Mouse (Mus musculus): ENCODE measurements around the gene Gpx1. TPM values are rescaled to one million over a fixed set of nuclear protein-coding genes. Genes with fewer than 3 reads are reported as not detected.

The Gpx1 gene
- polyA plus RNA-seq (2012; rRNA removed), result 258 and 294 TPM in 2 replicates

- peak within 1 kb of the TSS; percentile 87 for H3K27ac ChIP-seq (ENCODE audit: insufficient read depth, low read length)
- peaks cover 5% of the 10 kb centered on the region for H3K4me1 ChIP-seq (ENCODE audit: control insufficient read depth, insufficient read depth, low read length)
- peak; percentile 99 for TF ChIP-seq POLR2A (IDR thresholded peaks at IDR 0.05; ENCODE audit: extremely low read depth, insufficient read depth, low read length)
- TF ChIP-seq CTCF (IDR thresholded peaks at IDR 0.05; ENCODE audit: extremely low read depth, insufficient read depth, low read length), result no peak
- peak within 1 kb of the TSS; percentile 75 for H3K4me3 ChIP-seq (ENCODE audit: insufficient read depth, low read length)
Measured at GRCm38 (mm10) chr9:108338886-108339781, at the start of gene Gpx1. Gene Gpx1, plus strand, starts transcription at chr9:108338903.

- Histone ChIP-seq H3K4me3 (ENCODE audit: insufficient read depth, low read length) (peak overlapping the region; percentile 61; the same call in 1 of the 2 replicates), H3K27ac (ENCODE audit: insufficient read depth, low read length) (no peak overlapping the region), H3K4me1 (ENCODE audit: control insufficient read depth, insufficient read depth, low read length) (peaks cover 2% of the 10 kb centered on the region)
- TF ChIP-seq POLR2A (IDR thresholded peaks at IDR 0.05; ENCODE audit: extremely low read depth, insufficient read depth, low read length), result no peak
- TF ChIP-seq CTCF (IDR thresholded peaks at IDR 0.05; ENCODE audit: extremely low read depth, insufficient read depth, low read length), result no peak
Measured at GRCm38 (mm10) chr9:108289347-108289746, 49.4 kb upstream of the Gpx1 start.

GRCm38 (mm10) chr9:108290016-108290750 is 48.5 kb upstream of the Gpx1 start, which contains the start of gene Nicn1:
Gene Nicn1, plus strand, starts transcription at chr9:108290429.
- peak within 1 kb of the TSS; percentile 61 for H3K4me3 ChIP-seq (ENCODE audit: insufficient read depth, low read length)
- TF ChIP-seq CTCF (IDR thresholded peaks at IDR 0.05; ENCODE audit: extremely low read depth, insufficient read depth, low read length) (no peak), POLR2A (IDR thresholded peaks at IDR 0.05; ENCODE audit: extremely low read depth, insufficient read depth, low read length) (peak; percentile 59; the same call in 1 of the 2 replicates)
- peaks cover 2% of the 10 kb centered on the region for H3K4me1 ChIP-seq (ENCODE audit: control insufficient read depth, insufficient read depth, low read length)
- H3K27ac ChIP-seq (ENCODE audit: insufficient read depth, low read length), result 0 out of 2 replicates have a peak within 1 kb of the TSS, but pooled peaks have one; percentile 2

- peaks cover 2% of the 10 kb centered on the region for H3K4me1 ChIP-seq (ENCODE audit: control insufficient read depth, insufficient read depth, low read length)
- H3K4me3 ChIP-seq (ENCODE audit: insufficient read depth, low read length), result peak overlapping the region; percentile 61
- no peak overlapping the region for H3K27ac ChIP-seq (ENCODE audit: insufficient read depth, low read length)
- TF ChIP-seq POLR2A (IDR thresholded peaks at IDR 0.05; ENCODE audit: extremely low read depth, insufficient read depth, low read length), result no peak
- no peak for TF ChIP-seq CTCF (IDR thresholded peaks at IDR 0.05; ENCODE audit: extremely low read depth, insufficient read depth, low read length)
Measured at GRCm38 (mm10) chr9:108290773-108291172, 47.9 kb upstream of the Gpx1 start.

GRCm38 (mm10) chr9:108296453-108297355 is 42.0 kb upstream of the Gpx1 start, which contains the start of gene Amt:
Gene Amt, plus strand, starts transcription at chr9:108296853.
- Histone ChIP-seq H3K27ac (ENCODE audit: insufficient read depth, low read length) (0 out of 2 replicates have a peak within 1 kb of the TSS, but pooled peaks have one; percentile 8), H3K4me3 (ENCODE audit: insufficient read depth, low read length) (peak within 1 kb of the TSS; percentile 38), H3K4me1 (ENCODE audit: control insufficient read depth, insufficient read depth, low read length) (no peaks in the 10 kb centered on the region)
- TF ChIP-seq CTCF (IDR thresholded peaks at IDR 0.05; ENCODE audit: extremely low read depth, insufficient read depth, low read length) (no peak), POLR2A (IDR thresholded peaks at IDR 0.05; ENCODE audit: extremely low read depth, insufficient read depth, low read length) (peak; percentile 34; the same call in 1 of the 2 replicates)

- no peak for TF ChIP-seq POLR2A (IDR thresholded peaks at IDR 0.05; ENCODE audit: extremely low read depth, insufficient read depth, low read length)
- TF ChIP-seq CTCF (IDR thresholded peaks at IDR 0.05; ENCODE audit: extremely low read depth, insufficient read depth, low read length), result no peak
Measured at GRCm38 (mm10) chr9:108301853-108302252, 36.9 kb upstream of the Gpx1 start.

GRCm38 (mm10) chr9:108304716-108305115 is 34.0 kb upstream of the Gpx1 start:
- no peak overlapping the region for H3K27ac ChIP-seq (ENCODE audit: insufficient read depth, low read length)
- H3K4me1 ChIP-seq (ENCODE audit: control insufficient read depth, insufficient read depth, low read length), result peaks cover 3% of the 10 kb centered on the region; the same call in 1 of the 2 replicates
- peak overlapping the region; percentile 70; the same call in 1 of the 2 replicates for H3K4me3 ChIP-seq (ENCODE audit: insufficient read depth, low read length)
- TF ChIP-seq CTCF (IDR thresholded peaks at IDR 0.05; ENCODE audit: extremely low read depth, insufficient read depth, low read length) (no peak), POLR2A (IDR thresholded peaks at IDR 0.05; ENCODE audit: extremely low read depth, insufficient read depth, low read length) (no peak)

More at GRCm38 (mm10) chr9:108301853-108302252, 36.9 kb upstream of the Gpx1 start:
- Histone ChIP-seq H3K4me3 (ENCODE audit: insufficient read depth, low read length) (no peak overlapping the region), H3K27ac (ENCODE audit: insufficient read depth, low read length) (no peak overlapping the region), H3K4me1 (ENCODE audit: control insufficient read depth, insufficient read depth, low read length) (peaks cover 3% of the 10 kb centered on the region; the same call in 1 of the 2 replicates)

- Histone ChIP-seq H3K4me1 (ENCODE audit: control insufficient read depth, insufficient read depth, low read length) (peaks cover 3% of the 10 kb centered on the region; the same call in 1 of the 2 replicates), H3K4me3 (ENCODE audit: insufficient read depth, low read length) (peak overlapping the region; percentile 70), H3K27ac (ENCODE audit: insufficient read depth, low read length) (peak overlapping the region; percentile 25; the same call in 1 of the 2 replicates)
- TF ChIP-seq POLR2A (IDR thresholded peaks at IDR 0.05; ENCODE audit: extremely low read depth, insufficient read depth, low read length) (no peak), CTCF (IDR thresholded peaks at IDR 0.05; ENCODE audit: extremely low read depth, insufficient read depth, low read length) (no peak)
Measured at GRCm38 (mm10) chr9:108305170-108305569, 33.5 kb upstream of the Gpx1 start.

Measured in cortical plate, adult 2 months (tissue).